Mouse (Mus musculus): ENCODE results near the gene Lrsam1.
A peak's percentile ranks its signal among the peaks of the same experiment; 100 is the strongest.

Lrsam1 gene

GRCm38 (mm10) chr2:32966689-32967631 is 5.5 kb upstream of the Lrsam1 start:
- DNase-seq (ENCODE audit: low read depth, low spot score) = peak; percentile 90

GRCm38 (mm10) chr2:32966184-32966688 is 4.8 kb upstream of the Lrsam1 start:
- DNase-seq (ENCODE audit: low read depth, low spot score) = no peak

GRCm38 (mm10) chr2:32965511-32966183 is 4.2 kb upstream of the Lrsam1 start:
- no peak for DNase-seq (ENCODE audit: low read depth, low spot score)

GRCm38 (mm10) chr2:32964659-32965457 is 3.4 kb upstream of the Lrsam1 start:
- DNase-seq (ENCODE audit: low read depth, low spot score) = no peak

GRCm38 (mm10) chr2:32963981-32964380 is 2.6 kb upstream of the Lrsam1 start:
- DNase-seq (ENCODE audit: low read depth, low spot score) = no peak

GRCm38 (mm10) chr2:32963544-32963943 is 2.1 kb upstream of the Lrsam1 start:
- no peak for DNase-seq (ENCODE audit: low read depth, low spot score)

- DNase-seq (ENCODE audit: low read depth, low spot score) = no peak
Observed at GRCm38 (mm10) chr2:32962875-32963220, 1.4 kb upstream of the Lrsam1 start.

- no peak for DNase-seq (ENCODE audit: low read depth, low spot score)
Observed at GRCm38 (mm10) chr2:32962062-32962874, 854 bp upstream of the Lrsam1 start.

GRCm38 (mm10) chr2:32960273-32960672 is 1.1 kb downstream of the Lrsam1 start:
- no peak for DNase-seq (ENCODE audit: low read depth, low spot score)

GRCm38 (mm10) chr2:32957344-32957743 is 4.1 kb downstream of the Lrsam1 start:
- no peak for DNase-seq (ENCODE audit: low read depth, low spot score)

GRCm38 (mm10) chr2:32954581-32954980 is 6.8 kb downstream of the Lrsam1 start:
- DNase-seq (ENCODE audit: low read depth, low spot score) = no peak

GRCm38 (mm10) chr2:32947454-32947853 is 14.0 kb downstream of the Lrsam1 start:
- DNase-seq (ENCODE audit: low read depth, low spot score) = no peak

GRCm38 (mm10) chr2:32940483-32940882 is 20.9 kb downstream of the Lrsam1 start:
- no peak for DNase-seq (ENCODE audit: low read depth, low spot score)

- DNase-seq (ENCODE audit: low read depth, low spot score) = peak; percentile 60
Observed at GRCm38 (mm10) chr2:32939418-32939817, 22.0 kb downstream of the Lrsam1 start.

GRCm38 (mm10) chr2:32938741-32939140 is 22.7 kb downstream of the Lrsam1 start:
- no peak for DNase-seq (ENCODE audit: low read depth, low spot score)

GRCm38 (mm10) chr2:32931730-32932129 is 29.7 kb downstream of the Lrsam1 start:
- DNase-seq (ENCODE audit: low read depth, low spot score) = no peak

GRCm38 (mm10) chr2:32928947-32929829 is 32.2 kb downstream of the Lrsam1 start:
- no peak for DNase-seq (ENCODE audit: low read depth, low spot score)

- peak; percentile 46 for DNase-seq (ENCODE audit: low read depth, low spot score)
Observed at GRCm38 (mm10) chr2:32928235-32928946, 33.0 kb downstream of the Lrsam1 start.

GRCm38 (mm10) chr2:32927624-32928234 is 33.7 kb downstream of the Lrsam1 start:
- DNase-seq (ENCODE audit: low read depth, low spot score) = no peak
